Mouse (Mus musculus) ES-E14 (cell line): ENCODE measurements around the gene Tspan3. TPM values are rescaled to one million over a fixed set of nuclear protein-coding genes. Genes with fewer than 3 reads are reported as not detected.

Experiments
- DNase-seq: peaks from one replicate; pipeline ENCODE4 v3.0.0-alpha.2; 2013; ENCODE audit warnings: low read depth, low spot score
- H3K27ac ChIP-seq: 2 replicates; pipeline ENCODE4 v1.5.1; 2012; ENCODE audit warnings: low read depth, mild to moderate bottlenecking, low read length, moderate library complexity, mixed read lengths; ENCODE audit not compliant: poor library complexity, insufficient read depth, severe bottlenecking
- H3K36me3 ChIP-seq: 2 replicates; pipeline ENCODE4 v1.6.1; 2012; ENCODE audit warnings: mild to moderate bottlenecking, low read length, moderate library complexity, mixed read lengths; ENCODE audit not compliant: control insufficient read depth, poor library complexity, insufficient read depth, severe bottlenecking
- H3K4me1 ChIP-seq, 2 experiments: fragments of 150-350 bp in 1 of 2; sonication (generic) in 1 of 2; 2 replicates each; pipeline ENCODE4 v1.6.1; 2012; ENCODE audit warnings: low read length in 2 of 2, mild to moderate bottlenecking in 1 of 2, mixed read lengths in 1 of 2; ENCODE audit not compliant: control insufficient read depth in 2 of 2, insufficient read depth in 2 of 2, poor library complexity in 1 of 2
- H3K4me3 ChIP-seq, 2 experiments: fragments of 150-350 bp in 1 of 2; sonication (generic) in 1 of 2; 2 replicates each; pipeline ENCODE4 v1.5.1; 2012; ENCODE audit warnings: low read length in 2 of 2, low read depth in 1 of 2, mild to moderate bottlenecking in 1 of 2, mixed read lengths in 1 of 2; ENCODE audit not compliant: insufficient read depth in 1 of 2, poor library complexity in 1 of 2, severe bottlenecking in 1 of 2
- H3K9ac ChIP-seq: 2 replicates; pipeline ENCODE4 v1.6.1; 2012; ENCODE audit warnings: low read depth, mild to moderate bottlenecking, low read length, mixed read lengths; ENCODE audit not compliant: poor library complexity, insufficient read depth, severe bottlenecking
- H3K9me3 ChIP-seq: fragments of 150-350 bp; sonication (generic); 2 replicates; pipeline ENCODE4 v1.6.1; 2012; ENCODE audit warnings: low read depth, mild to moderate bottlenecking, low read length; ENCODE audit not compliant: control insufficient read depth, insufficient read depth
- CHD2 ChIP-seq: IDR thresholded peaks from 2 replicates; pipeline ENCODE4 v1.6.1; 2014; ENCODE audit warnings: mild to moderate bottlenecking, low read depth, low read length, inconsistent platforms
- HCFC1 ChIP-seq: IDR thresholded peaks from 2 replicates; pipeline ENCODE4 v1.6.1; 2012; ENCODE audit warnings: low read length, inconsistent platforms, borderline replicate concordance; ENCODE audit not compliant: insufficient read depth
- MAFK ChIP-seq: IDR thresholded peaks from 2 replicates; pipeline ENCODE4 v1.6.1; 2014; ENCODE audit warnings: mild to moderate bottlenecking, low read depth, low read length, inconsistent platforms; ENCODE audit not compliant: insufficient read depth
- ZC3H11A ChIP-seq: IDR thresholded peaks from 2 replicates; pipeline ENCODE4 v1.6.1; 2012; ENCODE audit warnings: low read depth, mild to moderate bottlenecking, inconsistent platforms, low read length, borderline replicate concordance
- ZNF384 ChIP-seq: IDR thresholded peaks from 2 replicates; pipeline ENCODE4 v1.6.1; 2012; ENCODE audit warnings: low read depth, low read length, inconsistent platforms
- in situ Hi-C, 2 experiments: fragments of 600-800 bp; cut with MboI; formaldehyde crosslinking; loops; one replicate each; pipeline ENCODE4 v1.15.1; 2025; ENCODE audit warnings: low sequenced_read_pairs in 2 of 2, inconsistent platforms in 1 of 2; ENCODE audit not compliant: unreplicated experiment in 2 of 2
- total RNA-seq: library from RNA; depleted of rRNA; stranded (reverse); fragments of 300-350 nt; gene quantifications from 2 replicates; pipeline ENCODE4 v1.2.3, GENCODE M21; 2012

Tspan3 gene
- total RNA-seq, 1 experiment = 158 TPM

- H3K4me3 ChIP-seq = no peak overlapping the region
- no peak overlapping the region for H3K9ac ChIP-seq
- H3K4me1 ChIP-seq = no peaks in the 10 kb centered on the region
- DNase-seq = no peak
- TF ChIP-seq MAFK (no peak), CHD2 (no peak), HCFC1 (no peak), ZNF384 (no peak), ZC3H11A (no peak)
- in situ Hi-C loops = loop anchor here (10.0 to 25.0 kb wide), 2 partner anchors 355 to 358 kb away; no protein-coding TSS in a partner anchor
- no peaks in the 10 kb centered on the region for H3K9me3 ChIP-seq
- H3K36me3 ChIP-seq = peaks cover 13% of the 10 kb centered on the region
- H3K27ac ChIP-seq = no peak overlapping the region
Measured at GRCm38 (mm10) chr9:56207083-56207482, 41.8 kb upstream of the Tspan3 start.

- in situ Hi-C loops = loop anchor here (10.0 to 25.0 kb wide), 2 partner anchors 357 to 359 kb away; no protein-coding TSS in a partner anchor
- TF ChIP-seq HCFC1 (no peak), ZNF384 (no peak), ZC3H11A (no peak), MAFK (no peak), CHD2 (no peak)
- no peak overlapping the region for H3K4me3 ChIP-seq
- no peak overlapping the region for H3K9ac ChIP-seq
- DNase-seq = no peak
- no peaks in the 10 kb centered on the region for H3K9me3 ChIP-seq
- H3K27ac ChIP-seq = no peak overlapping the region
- peaks cover 13% of the 10 kb centered on the region for H3K36me3 ChIP-seq
- no peaks in the 10 kb centered on the region for H3K4me1 ChIP-seq
Measured at GRCm38 (mm10) chr9:56205336-56205735, 40.1 kb upstream of the Tspan3 start.

- DNase-seq = no peak
- in situ Hi-C loops = loop anchor here (10.0 to 25.0 kb wide), 2 partner anchors 358 to 360 kb away; no protein-coding TSS in a partner anchor
- TF ChIP-seq MAFK (no peak), CHD2 (no peak), ZNF384 (no peak), HCFC1 (no peak), ZC3H11A (no peak)
- H3K4me1 ChIP-seq = no peaks in the 10 kb centered on the region
- H3K36me3 ChIP-seq = peaks cover 13% of the 10 kb centered on the region
- H3K27ac ChIP-seq = no peak overlapping the region
- H3K4me3 ChIP-seq = no peak overlapping the region
- H3K9ac ChIP-seq = no peak overlapping the region
- no peaks in the 10 kb centered on the region for H3K9me3 ChIP-seq
Measured at GRCm38 (mm10) chr9:56204316-56204715, 39.0 kb upstream of the Tspan3 start.

GRCm38 (mm10) chr9:56200645-56201314 lies 35.5 kb upstream of the Tspan3 start:
- in situ Hi-C loops = loop anchor here (10.0 to 25.0 kb wide), 2 partner anchors 362 to 364 kb away; no protein-coding TSS in a partner anchor
- DNase-seq = peak; percentile 58
- H3K4me3 ChIP-seq = no peak overlapping the region
- no peaks in the 10 kb centered on the region for H3K4me1 ChIP-seq
- no peak overlapping the region for H3K9ac ChIP-seq
- peaks cover 2% of the 10 kb centered on the region for H3K36me3 ChIP-seq
- H3K9me3 ChIP-seq = no peaks in the 10 kb centered on the region
- no peak overlapping the region for H3K27ac ChIP-seq
- TF ChIP-seq ZC3H11A (peak; percentile 68; the same call in 1 of the 2 replicates), ZNF384 (no peak)
